Mouse (Mus musculus): ENCODE measurements at regions not wholly inside any gene's neighbourhood (a gene's known extent, or its start where the extent isn't known, plus 50 kb on each side); places are given as distances from the start of the nearest gene placed in this dataset.

DNA sequence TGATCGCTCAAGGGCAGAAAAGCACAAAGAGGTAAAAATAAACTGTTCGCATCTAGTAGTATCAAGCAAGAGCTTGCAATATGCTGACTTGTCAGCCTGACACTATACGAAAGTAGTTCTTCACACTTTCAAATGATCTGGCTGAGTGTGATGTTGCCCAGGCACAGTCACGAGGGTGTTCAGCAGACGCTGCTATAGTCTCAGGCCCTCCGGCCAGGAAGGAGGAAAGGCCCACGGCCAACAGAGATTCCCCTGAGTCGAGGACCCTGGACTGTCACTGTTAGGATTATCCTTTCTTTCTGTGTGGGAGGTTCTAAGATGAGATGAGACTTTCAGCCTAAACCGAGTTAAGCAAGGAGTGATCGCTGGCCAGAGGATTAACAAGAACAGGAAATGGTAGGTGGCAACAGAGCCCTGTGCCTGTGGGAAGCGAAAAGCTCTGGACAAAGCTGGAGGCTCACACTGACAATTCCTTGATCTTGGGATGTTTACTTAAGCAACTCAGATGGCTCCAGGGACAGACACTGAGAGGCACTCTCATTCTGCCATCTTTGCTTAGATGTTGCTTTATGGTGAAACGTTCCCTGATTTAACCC, 137.5 kb upstream of the Cttnbp2 start:
- H3K9me3 ChIP-seq (ENCODE audit: low read length) = no peaks in the 10 kb centered on the region
- H3K4me3 ChIP-seq (ENCODE audit: low read depth, low read length) = no peak overlapping the region
- no peak overlapping the region for H3K4me2 ChIP-seq (replicated peaks; ENCODE audit: low read depth, low read length)
- no peak for ATAC-seq
- DNase-seq (ENCODE audit: low spot score) = no peak
- TF ChIP-seq CTCF (IDR thresholded peaks at IDR 0.05) (no peak), EP300 (IDR thresholded peaks at IDR 0.05) (no peak)
- no peak overlapping the region for H3K27ac ChIP-seq (ENCODE audit: low read length)
- H3K27me3 ChIP-seq (replicated peaks; ENCODE audit: insufficient read depth, low read length) = no peaks in the 10 kb centered on the region
- 65% methylated on average over 12 of the region's 12 CpGs for WGBS
- no peaks in the 10 kb centered on the region for H3K4me1 ChIP-seq (ENCODE audit: insufficient read depth, low read depth, low read length)
- no peak overlapping the region for H3K9ac ChIP-seq (replicated peaks; ENCODE audit: low read depth)
- no peaks in the 10 kb centered on the region for H3K36me3 ChIP-seq (ENCODE audit: insufficient read depth, low read length)

- no peaks in the 10 kb centered on the region for H3K36me3 ChIP-seq (ENCODE audit: insufficient read depth, low read length)
- no peak overlapping the region for H3K4me3 ChIP-seq (ENCODE audit: low read depth, low read length)
- H3K9me3 ChIP-seq (ENCODE audit: low read length) = no peaks in the 10 kb centered on the region
- no peak overlapping the region for H3K9ac ChIP-seq (replicated peaks; ENCODE audit: low read depth)
- DNase-seq (ENCODE audit: low spot score) (no peak), ATAC-seq (no peak)
- TF ChIP-seq EP300 (IDR thresholded peaks at IDR 0.05) (no peak), CTCF (IDR thresholded peaks at IDR 0.05) (no peak)
- no peaks in the 10 kb centered on the region for H3K4me1 ChIP-seq (ENCODE audit: insufficient read depth, low read depth, low read length)
- 56% methylated on average over 6 of the region's 6 CpGs for WGBS
- H3K4me2 ChIP-seq (replicated peaks; ENCODE audit: low read depth, low read length) = no peak overlapping the region
- H3K27ac ChIP-seq (ENCODE audit: low read length) = no peak overlapping the region
- no peaks in the 10 kb centered on the region for H3K27me3 ChIP-seq (replicated peaks; ENCODE audit: insufficient read depth, low read length)
Measured at GRCm38 (mm10) chr6:18654275-18654674, 139.6 kb upstream of the Cttnbp2 start.

DNA sequence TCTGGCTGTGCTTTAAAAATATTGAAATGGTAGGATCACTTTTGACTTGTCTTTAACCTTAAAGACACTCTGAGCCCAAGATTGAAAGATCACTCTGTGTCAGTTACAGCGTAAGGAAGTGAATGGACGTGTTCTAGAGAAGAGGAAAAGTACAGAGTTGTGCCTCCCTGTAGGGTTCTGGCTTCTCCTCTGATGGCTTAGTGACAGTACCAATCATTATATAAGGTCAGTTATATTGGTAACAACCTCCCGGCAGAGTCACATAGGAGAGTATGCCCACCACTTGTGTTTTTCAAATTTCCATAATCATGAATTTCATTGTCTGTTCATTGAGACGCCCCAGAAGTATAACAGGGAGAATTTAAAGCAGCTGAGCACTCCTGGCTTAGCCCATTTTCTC, 141.6 kb upstream of the Cttnbp2 start:
- TF ChIP-seq CTCF (IDR thresholded peaks at IDR 0.05) (no peak), EP300 (IDR thresholded peaks at IDR 0.05) (no peak)
- WGBS = 91% methylated on average over 4 of the region's 4 CpGs
- no peak for ATAC-seq
- no peak overlapping the region for H3K9ac ChIP-seq (replicated peaks; ENCODE audit: low read depth)
- H3K4me2 ChIP-seq (replicated peaks; ENCODE audit: low read depth, low read length) = no peak overlapping the region
- no peaks in the 10 kb centered on the region for H3K4me1 ChIP-seq (ENCODE audit: insufficient read depth, low read depth, low read length)
- H3K9me3 ChIP-seq (ENCODE audit: low read length) = no peaks in the 10 kb centered on the region
- H3K27me3 ChIP-seq (replicated peaks; ENCODE audit: insufficient read depth, low read length) = no peaks in the 10 kb centered on the region
- no peak overlapping the region for H3K4me3 ChIP-seq (ENCODE audit: low read depth, low read length)
- no peak for DNase-seq (ENCODE audit: low spot score)
- H3K36me3 ChIP-seq (ENCODE audit: insufficient read depth, low read length) = no peaks in the 10 kb centered on the region
- H3K27ac ChIP-seq (ENCODE audit: low read length) = no peak overlapping the region

DNA sequence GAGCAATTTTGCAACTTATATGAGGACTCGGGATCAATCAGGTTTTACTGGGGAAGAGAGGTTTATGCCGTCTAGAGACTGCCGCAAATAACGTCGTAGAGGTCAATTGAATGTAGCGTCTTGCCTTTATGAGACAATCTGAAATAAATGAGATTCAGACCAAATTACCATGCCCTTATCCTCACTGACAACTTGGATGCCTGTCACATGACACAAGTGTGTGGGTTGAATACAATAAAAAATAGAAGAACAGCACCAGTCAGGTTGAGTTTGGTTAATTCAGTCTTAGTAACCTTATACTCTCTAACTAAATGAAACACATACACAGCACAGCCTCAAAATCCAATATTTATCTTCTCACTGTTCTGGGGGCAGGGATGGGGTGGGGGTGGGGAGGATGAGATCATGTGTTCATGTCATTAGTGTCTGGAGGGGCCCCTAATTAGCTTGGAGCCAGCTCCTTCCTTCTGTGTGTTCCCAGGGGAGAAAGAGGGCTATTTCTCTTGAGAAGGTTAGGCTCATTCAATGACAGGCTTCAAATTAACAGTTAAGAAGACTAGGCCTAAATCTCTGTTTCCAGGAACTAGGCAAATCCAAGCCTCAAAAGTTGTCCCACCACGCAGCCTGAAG, 142.2 kb upstream of the Cttnbp2 start:
- DNase-seq (ENCODE audit: low spot score) (no peak), ATAC-seq (no peak)
- H3K27me3 ChIP-seq (replicated peaks; ENCODE audit: insufficient read depth, low read length) = no peaks in the 10 kb centered on the region
- no peak overlapping the region for H3K9ac ChIP-seq (replicated peaks; ENCODE audit: low read depth)
- H3K4me1 ChIP-seq (ENCODE audit: insufficient read depth, low read depth, low read length) = no peaks in the 10 kb centered on the region
- H3K36me3 ChIP-seq (ENCODE audit: insufficient read depth, low read length) = no peaks in the 10 kb centered on the region
- H3K4me3 ChIP-seq (ENCODE audit: low read depth, low read length) = no peak overlapping the region
- H3K27ac ChIP-seq (ENCODE audit: low read length) = no peak overlapping the region
- no peak for TF ChIP-seq EP300 (IDR thresholded peaks at IDR 0.05)
- no peak for TF ChIP-seq CTCF (IDR thresholded peaks at IDR 0.05)
- no peak overlapping the region for H3K4me2 ChIP-seq (replicated peaks; ENCODE audit: low read depth, low read length)
- 87% methylated on average over 7 of the region's 7 CpGs for WGBS
- no peaks in the 10 kb centered on the region for H3K9me3 ChIP-seq (ENCODE audit: low read length)

DNA sequence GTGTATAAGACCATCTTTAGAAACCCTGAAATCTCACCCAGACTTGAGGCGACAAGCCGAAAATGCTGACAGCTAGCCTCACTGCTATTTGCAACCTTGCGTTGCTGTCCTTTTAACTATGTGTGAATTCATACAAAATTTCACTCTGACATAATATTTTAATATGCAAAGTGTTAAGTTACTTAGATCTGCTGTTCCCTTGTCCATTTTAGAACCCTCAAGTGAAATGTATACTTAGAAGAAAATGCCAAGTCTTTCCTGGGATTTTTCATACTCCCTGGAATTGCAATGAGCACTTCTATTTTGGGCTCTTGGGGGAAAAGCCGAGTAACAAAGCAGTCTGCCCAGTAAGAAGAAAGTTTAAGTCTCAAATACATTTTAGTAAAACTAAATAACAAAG, 150.0 kb upstream of the Cttnbp2 start:
- no peak overlapping the region for H3K27ac ChIP-seq (ENCODE audit: low read length)
- DNase-seq (ENCODE audit: low spot score) = no peak
- ATAC-seq = no peak
- H3K4me1 ChIP-seq (ENCODE audit: insufficient read depth, low read depth, low read length) = no peaks in the 10 kb centered on the region
- no peak for TF ChIP-seq EP300 (IDR thresholded peaks at IDR 0.05)
- no peak for TF ChIP-seq CTCF (IDR thresholded peaks at IDR 0.05)
- no peak overlapping the region for H3K9ac ChIP-seq (replicated peaks; ENCODE audit: low read depth)
- H3K4me2 ChIP-seq (replicated peaks; ENCODE audit: low read depth, low read length) = no peak overlapping the region
- H3K36me3 ChIP-seq (ENCODE audit: insufficient read depth, low read length) = no peaks in the 10 kb centered on the region
- WGBS = 78% methylated on average over 4 of the region's 4 CpGs
- no peaks in the 10 kb centered on the region for H3K27me3 ChIP-seq (replicated peaks; ENCODE audit: insufficient read depth, low read length)
- no peak overlapping the region for H3K4me3 ChIP-seq (ENCODE audit: low read depth, low read length)
- H3K9me3 ChIP-seq (ENCODE audit: low read length) = no peaks in the 10 kb centered on the region

GRCm38 (mm10) chr6:18665992-18666391, 151.3 kb upstream of the Cttnbp2 start:
- no peak for DNase-seq (ENCODE audit: low spot score)
- H3K27me3 ChIP-seq (replicated peaks; ENCODE audit: insufficient read depth, low read length) = no peaks in the 10 kb centered on the region
- no peak overlapping the region for H3K4me3 ChIP-seq (ENCODE audit: low read depth, low read length)
- H3K9ac ChIP-seq (replicated peaks; ENCODE audit: low read depth) = no peak overlapping the region
- H3K4me2 ChIP-seq (replicated peaks; ENCODE audit: low read depth, low read length) = no peak overlapping the region
- no peaks in the 10 kb centered on the region for H3K4me1 ChIP-seq (ENCODE audit: insufficient read depth, low read depth, low read length)
- no peaks in the 10 kb centered on the region for H3K36me3 ChIP-seq (ENCODE audit: insufficient read depth, low read length)
- H3K27ac ChIP-seq (ENCODE audit: low read length) = no peak overlapping the region
- no peaks in the 10 kb centered on the region for H3K9me3 ChIP-seq (ENCODE audit: low read length)
- WGBS = 59% methylated on average over 4 of the region's 4 CpGs
- TF ChIP-seq EP300 (IDR thresholded peaks at IDR 0.05) = no peak
- no peak for TF ChIP-seq CTCF (IDR thresholded peaks at IDR 0.05)
- no peak for ATAC-seq

Data from lung, postnatal 0 days (tissue).